Mouse (Mus musculus) B cell, adult 2 months (primary cell): ENCODE measurements around the gene Olfr658.

Source experiments
- DNase-seq, 2 experiments: peaks; one replicate each; pipeline ENCODE4 v3.0.0; 2022

Gene Olfr658

DNA sequence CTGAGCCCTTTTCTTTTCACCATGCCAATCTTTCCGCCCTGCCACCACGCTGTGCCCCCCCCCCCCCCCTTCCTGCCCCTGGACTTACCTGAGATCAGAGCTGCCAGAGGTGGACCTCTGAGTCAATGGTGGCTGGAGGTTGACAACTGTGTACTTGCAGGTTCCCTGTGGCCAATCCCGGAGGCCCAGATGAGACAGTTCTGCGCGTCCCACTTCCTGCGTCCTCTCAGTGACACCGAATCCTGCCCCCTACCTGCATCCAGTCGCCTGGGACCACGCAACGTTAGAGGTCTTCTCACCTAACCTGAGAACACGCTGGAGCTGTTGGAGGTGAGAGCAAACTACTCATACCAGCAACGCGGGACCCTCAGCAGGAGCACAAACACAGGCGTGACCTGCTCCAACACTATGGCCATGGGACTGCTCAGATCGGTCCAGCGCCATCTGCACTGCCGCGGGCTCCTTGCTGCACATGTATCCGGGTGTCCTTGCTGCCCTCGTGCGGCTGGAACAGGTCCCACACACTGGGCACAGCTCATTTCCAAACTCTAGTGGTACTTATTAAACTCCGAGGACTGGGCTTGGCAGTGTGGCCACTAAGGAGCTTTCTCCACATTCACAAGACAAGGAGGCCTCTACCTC is at the start of gene Olfr658:
Gene Olfr658, minus strand, starts transcription at position 465 of the 642 bp plus-strand sequence.
- DNase-seq = peak; percentile 43 to 52

GRCm38 (mm10) chr7:104686201-104686600 is 39.1 kb upstream of the Olfr658 start, which contains the start of gene Olfr661:
Gene Olfr661, plus strand, starts transcription at chr7:104686501.
- DNase-seq = no peak

DNA sequence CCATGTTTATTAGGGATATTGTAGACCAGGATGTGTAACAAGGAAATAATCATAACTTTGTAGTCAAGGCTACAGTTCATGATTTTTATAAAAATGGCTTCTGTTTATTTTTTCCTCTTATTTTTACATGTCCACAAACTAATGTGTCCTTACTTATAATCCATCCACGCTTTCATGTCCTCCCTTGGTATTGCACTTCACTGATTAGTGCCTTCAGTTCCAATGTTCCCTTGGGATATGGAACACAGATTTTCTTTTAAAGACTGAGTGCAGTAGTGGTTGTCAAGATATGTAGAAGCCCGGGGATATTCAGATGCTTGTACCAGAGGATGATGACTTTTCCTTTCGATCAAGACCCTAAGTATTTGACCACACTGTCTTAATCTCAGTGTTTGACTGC is 19.3 kb upstream of the Olfr658 start, which contains the start of gene Olfr659:
Gene Olfr659, plus strand, starts transcription at position 301 of the 400 bp plus-strand sequence.
- DNase-seq = no peak

GRCm38 (mm10) chr7:104624494-104624893 is 22.6 kb downstream of the Olfr658 start, which contains the start of gene Olfr657:
Gene Olfr657, plus strand, starts transcription at chr7:104624794.
- DNase-seq = no peak

DNA sequence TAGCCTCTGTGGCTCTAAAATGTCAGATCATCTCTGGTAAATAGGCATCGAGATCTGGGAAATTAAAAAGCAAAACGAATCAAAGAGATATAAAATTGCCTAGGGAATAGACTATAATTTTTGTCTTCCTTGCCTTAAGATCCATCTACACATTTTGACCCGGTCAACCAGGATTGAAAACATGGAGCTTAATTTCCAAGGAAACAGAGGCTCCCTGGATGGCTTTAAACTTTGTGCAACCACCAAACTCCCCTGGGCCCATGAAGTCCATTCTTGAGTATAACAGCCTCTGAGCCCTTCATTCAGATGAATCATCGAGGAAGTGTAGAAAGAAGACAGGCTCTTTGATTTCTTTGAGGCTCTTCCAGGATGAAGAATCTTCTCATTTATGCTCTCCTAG is 33.5 kb downstream of the Olfr658 start, which contains the start of gene Olfr656:
Gene Olfr656, plus strand, starts transcription at position 301 of the 400 bp plus-strand sequence.
- DNase-seq = no peak

GRCm38 (mm10) chr7:104604727-104605126 is 42.4 kb downstream of the Olfr658 start:
- no peak for DNase-seq

DNA sequence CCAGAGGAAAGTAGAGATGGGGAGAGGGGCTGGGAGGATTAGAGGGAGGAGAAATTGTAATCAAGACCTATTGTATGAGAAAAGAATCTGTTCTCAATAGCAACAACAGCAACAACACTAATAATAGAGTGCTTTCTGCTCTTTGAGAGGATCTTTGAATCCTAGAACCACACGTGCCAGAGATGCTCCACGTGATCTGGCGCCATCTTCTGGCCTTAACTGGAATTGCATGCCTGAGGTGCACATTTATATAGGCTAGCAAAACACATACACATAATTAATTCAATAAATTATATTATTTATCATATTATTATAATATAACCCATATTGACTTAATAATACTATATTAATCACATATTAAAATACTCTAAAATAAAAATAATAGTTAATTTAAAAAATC is 43.9 kb downstream of the Olfr658 start:
- peak; percentile 81 for DNase-seq

- no peak for DNase-seq
Measured at GRCm38 (mm10) chr7:104601679-104602078, 45.4 kb downstream of the Olfr658 start, which contains the start of gene Olfr655. Gene Olfr655, minus strand, starts transcription at chr7:104601779.
